Mouse (Mus musculus) C2C12 (cell line): ENCODE measurements around the gene Ppfia1. TPM values are rescaled to one million over a fixed set of nuclear protein-coding genes. Genes with fewer than 3 reads are reported as not detected.

Source experiments
- H3K27me3 ChIP-seq: one replicate; pipeline ENCODE4 v1.6.1; 2011; ENCODE audit not compliant: control insufficient read depth, insufficient read depth, insufficient read length
- H3K36me3 ChIP-seq: one replicate; pipeline ENCODE4 v1.6.1; 2011; ENCODE audit not compliant: control insufficient read depth, insufficient read depth
- H3K4me3 ChIP-seq: one replicate; pipeline ENCODE4 v1.5.1; 2011; ENCODE audit warnings: mild to moderate bottlenecking, control low read depth; ENCODE audit not compliant: poor library complexity, insufficient read depth, severe bottlenecking
- H3K79me2 ChIP-seq: one replicate; pipeline ENCODE4 v1.6.1; 2011; ENCODE audit not compliant: control insufficient read depth, insufficient read depth
- H3K79me3 ChIP-seq: one replicate; pipeline ENCODE4 v1.6.1; 2011; ENCODE audit warnings: low read depth, control low read depth
- H3ac ChIP-seq: one replicate; pipeline ENCODE3; 2011; ENCODE audit warnings: low read depth; ENCODE audit not compliant: control insufficient read depth, insufficient read length
- CEBPB ChIP-seq: IDR thresholded peaks from one replicate; pipeline ENCODE4 v1.6.1; 2011; ENCODE audit warnings: low read depth, mild to moderate bottlenecking, control low read depth, moderate library complexity
- CTCF ChIP-seq: IDR thresholded peaks from one replicate; pipeline ENCODE4 v1.5.1; 2011; ENCODE audit not compliant: control insufficient read depth, insufficient read depth, insufficient read length
- FOSL1 ChIP-seq: IDR thresholded peaks from one replicate; pipeline ENCODE4 v1.8.0; 2011; ENCODE audit warnings: mild to moderate bottlenecking, low read length; ENCODE audit not compliant: poor library complexity, insufficient read depth, severe bottlenecking
- MAX ChIP-seq: IDR thresholded peaks from one replicate; pipeline ENCODE4 v1.6.1; 2011; ENCODE audit warnings: mild to moderate bottlenecking, control low read depth
- MYOD1 ChIP-seq: IDR thresholded peaks from one replicate; pipeline ENCODE4 v1.6.1; 2011; ENCODE audit warnings: low read depth; ENCODE audit not compliant: control insufficient read depth, insufficient read length
- MYOG ChIP-seq: IDR thresholded peaks from one replicate; pipeline ENCODE4 v1.6.1; 2011; ENCODE audit not compliant: control insufficient read depth, insufficient read length; ENCODE audit errors: extremely low read depth
- USF1 ChIP-seq: IDR thresholded peaks from one replicate; pipeline ENCODE4 v1.6.1; 2011; ENCODE audit warnings: low read depth, mild to moderate bottlenecking, control low read depth, moderate library complexity
- polyA plus RNA-seq: library from polyadenylated mRNA; unstranded; fragments of >200 nt; fragmentation: generic; extraction: Trizol; gene quantifications from one replicate; pipeline ENCODE4 v1.2.1, GENCODE M21; 2012; ENCODE audit warnings: missing spikeins

Ppfia1 gene
- polyA plus RNA-seq, 1 experiment, result 25.6 TPM

- no peaks in the 10 kb centered on the region for H3K27me3 ChIP-seq
- H3K79me2 ChIP-seq, result no peaks in the 10 kb centered on the region
- no peak overlapping the region for H3K4me3 ChIP-seq
- H3K36me3 ChIP-seq, result no peaks in the 10 kb centered on the region
- no peak overlapping the region for H3ac ChIP-seq
- H3K79me3 ChIP-seq, result no peaks in the 10 kb centered on the region
- TF ChIP-seq CEBPB (no peak), FOSL1 (no peak), MYOG (no peak), MAX (no peak), CTCF (no peak), USF1 (no peak), MYOD1 (no peak)
Observed at GRCm38 (mm10) chr7:144558552-144558951, 5.0 kb upstream of the Ppfia1 start.

DNA sequence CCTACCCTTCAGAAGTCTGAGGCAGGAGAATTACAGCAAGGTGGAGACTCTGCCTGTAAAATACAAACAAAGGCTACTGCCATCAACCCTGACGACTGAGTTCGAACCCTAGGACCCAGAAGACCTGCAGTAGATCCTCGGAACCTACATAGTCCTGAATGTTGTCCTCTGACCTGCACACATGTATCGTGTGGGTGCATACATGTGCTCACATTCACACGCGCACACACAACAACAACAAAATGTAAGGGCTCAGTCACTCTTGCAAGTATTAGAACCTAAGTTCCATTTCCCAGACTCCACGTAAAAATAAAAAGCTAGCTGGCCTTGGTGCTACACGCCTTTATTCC, 569 bp upstream of the Ppfia1 start:
- peaks cover 14% of the 10 kb centered on the region for H3K36me3 ChIP-seq
- no peaks in the 10 kb centered on the region for H3K27me3 ChIP-seq
- TF ChIP-seq USF1, result no peak
- no peak for TF ChIP-seq CTCF
- TF ChIP-seq FOSL1, result no peak
- peaks cover 42% of the 10 kb centered on the region for H3K79me2 ChIP-seq
- H3K79me3 ChIP-seq, result peaks cover 35% of the 10 kb centered on the region
- peak overlapping the region; percentile 41 for H3ac ChIP-seq
- H3K4me3 ChIP-seq, result peak overlapping the region; percentile 55

- no peak for TF ChIP-seq MYOD1
- H3K27me3 ChIP-seq, result no peaks in the 10 kb centered on the region
- peaks cover 18% of the 10 kb centered on the region for H3K36me3 ChIP-seq
- H3K79me3 ChIP-seq, result peaks cover 45% of the 10 kb centered on the region
- peak overlapping the region; percentile 55 for H3K4me3 ChIP-seq
- peak overlapping the region; percentile 45 for H3ac ChIP-seq
- H3K79me2 ChIP-seq, result peaks cover 61% of the 10 kb centered on the region
Observed at GRCm38 (mm10) chr7:144552274-144552673, 1.3 kb downstream of the Ppfia1 start.

DNA sequence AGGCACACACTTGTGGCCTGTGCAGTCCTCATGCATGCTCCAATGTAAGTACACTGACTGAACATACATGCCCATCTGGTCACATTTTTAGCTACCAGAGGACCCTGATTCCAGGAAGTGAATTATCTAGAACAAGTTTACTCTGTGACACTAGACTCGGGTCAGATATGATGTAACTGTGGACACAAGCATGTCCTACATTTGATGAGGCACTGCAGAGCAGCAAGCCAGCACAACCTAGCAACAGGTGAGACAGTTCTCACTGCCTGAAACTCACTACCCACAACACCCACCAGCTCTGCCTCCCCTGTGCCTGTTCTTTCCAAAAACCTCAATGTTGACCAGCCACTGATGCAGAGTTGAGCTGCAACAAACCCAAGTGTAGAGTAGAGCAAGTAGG, 2.7 kb downstream of the Ppfia1 start:
- peaks cover 18% of the 10 kb centered on the region for H3K36me3 ChIP-seq
- no peaks in the 10 kb centered on the region for H3K27me3 ChIP-seq
- H3K79me2 ChIP-seq, result peaks cover 75% of the 10 kb centered on the region
- no peak overlapping the region for H3ac ChIP-seq
- TF ChIP-seq MYOD1 (no peak), USF1 (no peak), MAX (no peak), CTCF (no peak), FOSL1 (no peak), MYOG (no peak), CEBPB (no peak)
- no peak overlapping the region for H3K4me3 ChIP-seq
- H3K79me3 ChIP-seq, result peaks cover 56% of the 10 kb centered on the region

DNA sequence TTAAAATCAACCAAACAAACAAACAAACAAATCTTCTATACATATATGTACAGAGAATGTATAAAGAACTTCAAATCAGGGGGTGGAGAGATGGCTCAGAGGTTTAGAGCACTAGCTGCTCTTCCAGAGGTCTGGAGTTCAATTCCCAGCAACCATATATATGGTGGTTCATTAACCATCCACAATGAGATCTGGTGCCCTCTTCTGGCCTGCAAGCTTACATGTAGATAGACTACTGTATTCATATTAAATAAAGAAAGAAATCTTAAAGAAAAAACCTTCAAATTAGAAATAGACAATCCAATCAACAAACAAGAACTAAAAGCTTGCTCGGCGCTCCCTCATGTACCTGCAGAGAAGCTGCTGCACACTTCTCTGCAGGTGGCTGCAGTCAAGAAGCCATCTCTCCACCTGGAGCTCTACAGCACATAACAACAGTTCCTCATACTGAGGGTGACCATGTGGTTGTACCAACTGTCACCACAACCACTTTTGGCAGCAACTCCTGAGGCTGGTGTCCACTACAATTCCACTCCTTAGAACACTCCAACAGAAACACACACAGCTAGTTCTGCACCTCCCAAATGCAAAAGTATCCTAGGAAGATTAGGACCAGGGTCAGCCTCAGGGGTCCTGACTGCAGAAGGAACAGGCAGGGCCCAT, 3.5 kb downstream of the Ppfia1 start:
- peaks cover 83% of the 10 kb centered on the region for H3K79me2 ChIP-seq
- H3K27me3 ChIP-seq, result no peaks in the 10 kb centered on the region
- no peak overlapping the region for H3K4me3 ChIP-seq
- TF ChIP-seq CTCF (no peak), MAX (no peak), MYOD1 (no peak), CEBPB (no peak), USF1 (no peak), MYOG (no peak), FOSL1 (no peak)
- H3K79me3 ChIP-seq, result peaks cover 62% of the 10 kb centered on the region
- peaks cover 18% of the 10 kb centered on the region for H3K36me3 ChIP-seq
- H3ac ChIP-seq, result no peak overlapping the region

DNA sequence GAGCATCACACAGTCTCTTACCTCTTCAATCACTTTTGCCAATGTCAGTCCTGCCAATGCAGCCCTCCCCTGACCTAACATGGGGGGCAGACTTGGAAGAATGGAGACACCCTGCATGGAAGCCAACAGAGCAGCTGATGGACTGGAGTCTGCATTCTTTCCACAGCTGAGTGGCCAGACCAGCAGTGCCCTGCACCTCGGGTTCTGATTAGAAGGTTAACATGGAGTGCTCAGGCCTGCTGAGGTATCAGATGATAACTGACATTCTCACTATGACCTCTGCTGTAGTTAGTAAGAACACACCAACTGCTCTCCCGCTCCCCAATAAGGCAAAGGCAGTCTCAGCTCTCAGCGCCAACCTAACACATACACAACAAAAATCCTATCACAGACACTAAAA, 8.3 kb downstream of the Ppfia1 start:
- Histone ChIP-seq H3K79me2 (peaks cover 91% of the 10 kb centered on the region), H3ac (no peak overlapping the region), H3K4me3 (no peak overlapping the region), H3K79me3 (peaks cover 55% of the 10 kb centered on the region), H3K27me3 (no peaks in the 10 kb centered on the region), H3K36me3 (peaks cover 6% of the 10 kb centered on the region)
- TF ChIP-seq CTCF (no peak), CEBPB (no peak), MYOD1 (no peak), USF1 (no peak), FOSL1 (no peak), MAX (no peak), MYOG (no peak)
